ENCODE assay signal across 8 mouse cellular contexts in the genomic region with DNA sequence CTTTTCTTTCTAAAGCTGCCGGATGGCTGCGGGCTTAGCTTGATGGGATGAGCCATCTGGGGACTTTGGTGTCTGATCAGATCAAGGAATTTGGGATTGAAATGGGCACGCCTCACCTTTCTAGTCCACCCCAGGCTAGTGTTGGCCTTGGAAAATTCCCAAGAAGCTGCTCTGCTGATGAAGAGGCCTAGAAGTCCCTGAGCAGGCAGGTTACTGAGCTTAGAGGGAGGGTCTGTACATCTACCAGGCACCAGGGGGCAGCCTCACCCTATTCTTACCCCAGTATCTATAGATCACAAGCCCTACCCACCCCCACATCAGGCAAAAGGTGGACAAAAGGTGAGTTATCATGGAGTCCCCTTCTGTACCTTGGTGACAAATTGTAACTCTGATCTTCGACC. TPM values are rescaled to one million over a fixed set of nuclear protein-coding genes. Genes with fewer than 3 reads are reported as not detected.
DNase-seq lines count a peak whose midpoint lies in the region; ATAC-seq and TF ChIP-seq lines count a peak whose summit lies in the region.

No protein-coding gene starts in this region.

- H3K27me3 ChIP-seq in forebrain, postnatal 0 days (ENCODE audit: insufficient read depth, low read length) = no peaks in the 10 kb centered on the region
- H3K27me3 ChIP-seq in liver, embryonic 13.5 days = peaks cover 36% of the 10 kb centered on the region

- H3K9me3 ChIP-seq in forebrain, postnatal 0 days (ENCODE audit: low read length) = no peaks in the 10 kb centered on the region
- no peaks in the 10 kb centered on the region for H3K9me3 ChIP-seq in liver, embryonic 13.5 days (replicated peaks)

- peak; percentile 54 for ATAC-seq in forebrain, postnatal 0 days
- ATAC-seq in liver, embryonic 13.5 days (ENCODE audit: low read depth) = peak; percentile 41; the same call in 1 of the 2 replicates

- no peak overlapping the region for H3K4me2 ChIP-seq in forebrain, postnatal 0 days (ENCODE audit: low read depth)
- H3K4me2 ChIP-seq in liver, embryonic 13.5 days = no peak overlapping the region

- DNase-seq in urinary bladder, postnatal 25 days (ENCODE audit: low spot score) = peak; percentile 46
- no peak for DNase-seq in urinary bladder, postnatal 4 days (ENCODE audit: low spot score in 2 of 2)
- DNase-seq in cerebellum, adult 18-20 months = peak; percentile 70 to 71
- DNase-seq in forebrain, postnatal 0 days = peak; percentile 52
- peak; percentile 62 for DNase-seq in kidney, adult 11 months
- DNase-seq in liver, embryonic 13.5 days = peak; percentile 13
- peak; percentile 26 to 60 for DNase-seq in natural killer cell, adult 2 months (ENCODE audit: low spot score in 2 of 2)
- peak; percentile 72 for DNase-seq in yolk sac, embryonic 10.5 days (ENCODE audit: low spot score)

- H3K9ac ChIP-seq in forebrain, postnatal 0 days = no peak overlapping the region
- no peak overlapping the region for H3K9ac ChIP-seq in liver, embryonic 13.5 days

- no peak overlapping the region for H3K4me3 ChIP-seq in forebrain, postnatal 0 days (ENCODE audit: low read depth, low read length)
- no peak overlapping the region for H3K4me3 ChIP-seq in liver, embryonic 13.5 days (replicated peaks)

- 0 out of 2 replicates have a peak overlapping the region, but pooled peaks have one; percentile 29 for H3K27ac ChIP-seq in forebrain, postnatal 0 days (ENCODE audit: low read depth, low read length)
- no peak overlapping the region for H3K27ac ChIP-seq in liver, embryonic 13.5 days

- TF ChIP-seq CTCF in forebrain, postnatal 0 days (IDR thresholded peaks at IDR 0.05; ENCODE audit: low read depth) = peak; percentile 53

- H3K4me1 ChIP-seq in forebrain, postnatal 0 days (ENCODE audit: insufficient read depth) = no peaks in the 10 kb centered on the region
- no peaks in the 10 kb centered on the region for H3K4me1 ChIP-seq in liver, embryonic 13.5 days (replicated peaks)

- WGBS in forebrain, postnatal 0 days = 47% methylated on average over 4 of the region's 4 CpGs
- WGBS in liver, embryonic 13.5 days (ENCODE audit: insufficient replicate concordance) = 48% methylated on average over 4 of the region's 4 CpGs

- 0 out of 2 replicates have a peak, but pooled peaks cover 4% of the 10 kb centered on the region for H3K36me3 ChIP-seq in forebrain, postnatal 0 days (ENCODE audit: insufficient read depth)
- H3K36me3 ChIP-seq in liver, embryonic 13.5 days = no peaks in the 10 kb centered on the region

RNA-seq across cellular contexts. Expression of a gene that starts 0.9 kb away (rescaled TPM):
- total RNA-seq in forebrain, postnatal 0 days (2014; rRNA removed) = 39.5 and 45.4 TPM in 2 replicates
- 3.9 and 5.8 TPM in 2 replicates for polyA plus RNA-seq in forebrain, postnatal 0 days (2015; fragmentation: Nextera tagmentation; extraction: Ambion mirVana)
- polyA plus RNA-seq in liver, embryonic 13.5 days (2015; fragmentation: Nextera tagmentation; extraction: Ambion mirVana) = 0.38 and 0.41 TPM in 2 replicates

RNA-seq across cellular contexts. Expression of a gene that starts 12.1 kb away (rescaled TPM):
- 104 and 117 TPM in 2 replicates for total RNA-seq in forebrain, postnatal 0 days (2014; rRNA removed)
- polyA plus RNA-seq in forebrain, postnatal 0 days (2015; fragmentation: Nextera tagmentation; extraction: Ambion mirVana) = 136 and 145 TPM in 2 replicates
- 1.1 and 1.2 TPM in 2 replicates for polyA plus RNA-seq in liver, embryonic 13.5 days (2015; fragmentation: Nextera tagmentation; extraction: Ambion mirVana)

RNA-seq across cellular contexts. Expression of a gene that starts 32.8 kb away (rescaled TPM):
- total RNA-seq in forebrain, postnatal 0 days (2014; rRNA removed) = 0.19 and 0.92 TPM in 2 replicates
- polyA plus RNA-seq in forebrain, postnatal 0 days (2015; fragmentation: Nextera tagmentation; extraction: Ambion mirVana) = 0.23 and 0.28 TPM in 2 replicates
- 36.2 and 36.4 TPM in 2 replicates for polyA plus RNA-seq in liver, embryonic 13.5 days (2015; fragmentation: Nextera tagmentation; extraction: Ambion mirVana)

RNA-seq across cellular contexts. Expression of a gene that starts 43.9 kb away (rescaled TPM):
- total RNA-seq in forebrain, postnatal 0 days (2014; rRNA removed) = 41.9 and 45.4 TPM in 2 replicates
- polyA plus RNA-seq in forebrain, postnatal 0 days (2015; fragmentation: Nextera tagmentation; extraction: Ambion mirVana) = 113 and 121 TPM in 2 replicates
- 171 and 180 TPM in 2 replicates for polyA plus RNA-seq in liver, embryonic 13.5 days (2015; fragmentation: Nextera tagmentation; extraction: Ambion mirVana)

RNA-seq across cellular contexts. Expression of a gene that starts 44.4 kb away (rescaled TPM):
- total RNA-seq in forebrain, postnatal 0 days (2014; rRNA removed) = 11.7 and 13.8 TPM in 2 replicates
- polyA plus RNA-seq in forebrain, postnatal 0 days (2015; fragmentation: Nextera tagmentation; extraction: Ambion mirVana) = 6.7 and 7.6 TPM in 2 replicates
- polyA plus RNA-seq in liver, embryonic 13.5 days (2015; fragmentation: Nextera tagmentation; extraction: Ambion mirVana) = 7.2 and 7.5 TPM in 2 replicates

Comparison
In these comparisons a context has a peak if more than half of its experiments do, and no peak if none do; other contexts are left out.
1. DNase-seq: peak in urinary bladder, postnatal 25 days (single experiment), cerebellum, adult 18-20 months (2 of 2), forebrain, postnatal 0 days (single experiment), kidney, adult 11 months (single experiment), liver, embryonic 13.5 days (single experiment), natural killer cell, adult 2 months (2 of 2) and yolk sac, embryonic 10.5 days (single experiment); none in urinary bladder, postnatal 4 days (0 of 2).
2. RNA of a gene that starts 12.1 kb away (polyA plus RNA-seq): 136 to 145 TPM in forebrain, postnatal 0 days; 1.1 to 1.2 TPM in liver, embryonic 13.5 days; every median in the first group is over 10 times any median in the second.
3. RNA of a gene that starts 32.8 kb away (polyA plus RNA-seq): 36.2 to 36.4 TPM in liver, embryonic 13.5 days; 0.23 to 0.28 TPM in forebrain, postnatal 0 days; every median in the first group is over 10 times any median in the second.